Mouse (Mus musculus) liver, postnatal 0 days (tissue): ENCODE data around the gene Slc12a3. TPM values are rescaled to one million over a fixed set of nuclear protein-coding genes. Genes with fewer than 3 reads are reported as not detected.

Experiments used
- ATAC-seq: fragments of 200-750 bp; cut with Nextera tagmentation; 2 replicates; pipeline ENCODE4 v1.8.0; 2017; ENCODE audit warnings: mild to moderate bottlenecking, moderate library complexity
- DNase-seq: peaks from one replicate; pipeline ENCODE4 v3.0.0-alpha.2; 2016
- H3K27ac ChIP-seq: fragments of 300-500 bp; sonication (generic); 2 replicates; pipeline ENCODE4 v1.5.1; 2014; ENCODE audit warnings: antibody characterized with exemption, moderate library complexity, mild to moderate bottlenecking, low read depth
- H3K27me3 ChIP-seq: fragments of 300-500 bp; sonication (generic); 2 replicates; pipeline ENCODE4 v1.6.1; 2014; ENCODE audit warnings: low read length, control low read depth, mixed read lengths; ENCODE audit not compliant: insufficient read depth
- H3K36me3 ChIP-seq: fragments of 300-500 bp; sonication (generic); replicated peaks from 2 replicates; pipeline ENCODE4 v1.6.1; 2014; ENCODE audit warnings: mild to moderate bottlenecking, control low read depth, low read length, moderate library complexity, mixed read lengths; ENCODE audit not compliant: insufficient read depth
- H3K4me1 ChIP-seq: fragments of 300-500 bp; sonication (generic); 2 replicates; pipeline ENCODE4 v1.6.1; 2014; ENCODE audit warnings: antibody characterized with exemption, mild to moderate bottlenecking, control low read depth; ENCODE audit not compliant: insufficient read depth
- H3K4me2 ChIP-seq: fragments of 300-500 bp; sonication (generic); 2 replicates; pipeline ENCODE4 v1.6.1; 2014; ENCODE audit warnings: low read depth, mild to moderate bottlenecking, low read length, moderate library complexity, mixed read lengths
- H3K4me3 ChIP-seq: fragments of 300-500 bp; sonication (generic); 2 replicates; pipeline ENCODE4 v1.5.1; 2014; ENCODE audit warnings: low read depth, low read length
- H3K9ac ChIP-seq: fragments of 300-500 bp; sonication (generic); replicated peaks from 2 replicates; pipeline ENCODE4 v1.6.1; 2014; ENCODE audit warnings: mild to moderate bottlenecking, moderate library complexity
- H3K9me3 ChIP-seq: fragments of 300-500 bp; sonication (generic); 2 replicates; pipeline ENCODE4 v1.6.1; 2016; ENCODE audit warnings: mild to moderate bottlenecking, control low read depth, low read length, mixed read lengths
- CTCF ChIP-seq: sonication (generic); IDR thresholded peaks from 2 replicates; pipeline ENCODE4 v1.5.1; 2016; ENCODE audit warnings: antibody characterized with exemption, low read depth
- EP300 ChIP-seq: IDR thresholded peaks from 2 replicates; pipeline ENCODE4 v1.6.1; 2016; ENCODE audit warnings: antibody characterized with exemption, low read depth, mild to moderate bottlenecking
- WGBS: fragments of 180-500 bp; shearing (Covaris S2); extraction: QIAGEN DNeasy Blood & Tissue Kit; methylation state at CpG from one replicate; pipeline ENCODE4 v1.1.7; 2014; ENCODE audit not compliant: insufficient replicate concordance; 5-methylcytosine and 5-hydroxymethylcytosine counted together
- polyA plus RNA-seq: library from polyadenylated mRNA; unstranded; fragments of >200 nt; fragmentation: Nextera tagmentation; extraction: Ambion mirVana; gene quantifications from 2 replicates; pipeline ENCODE4 v1.2.1, GENCODE M21; 2015

The Slc12a3 gene
- polyA plus RNA-seq = 0.99 and 1.4 TPM in 2 replicates

DNA sequence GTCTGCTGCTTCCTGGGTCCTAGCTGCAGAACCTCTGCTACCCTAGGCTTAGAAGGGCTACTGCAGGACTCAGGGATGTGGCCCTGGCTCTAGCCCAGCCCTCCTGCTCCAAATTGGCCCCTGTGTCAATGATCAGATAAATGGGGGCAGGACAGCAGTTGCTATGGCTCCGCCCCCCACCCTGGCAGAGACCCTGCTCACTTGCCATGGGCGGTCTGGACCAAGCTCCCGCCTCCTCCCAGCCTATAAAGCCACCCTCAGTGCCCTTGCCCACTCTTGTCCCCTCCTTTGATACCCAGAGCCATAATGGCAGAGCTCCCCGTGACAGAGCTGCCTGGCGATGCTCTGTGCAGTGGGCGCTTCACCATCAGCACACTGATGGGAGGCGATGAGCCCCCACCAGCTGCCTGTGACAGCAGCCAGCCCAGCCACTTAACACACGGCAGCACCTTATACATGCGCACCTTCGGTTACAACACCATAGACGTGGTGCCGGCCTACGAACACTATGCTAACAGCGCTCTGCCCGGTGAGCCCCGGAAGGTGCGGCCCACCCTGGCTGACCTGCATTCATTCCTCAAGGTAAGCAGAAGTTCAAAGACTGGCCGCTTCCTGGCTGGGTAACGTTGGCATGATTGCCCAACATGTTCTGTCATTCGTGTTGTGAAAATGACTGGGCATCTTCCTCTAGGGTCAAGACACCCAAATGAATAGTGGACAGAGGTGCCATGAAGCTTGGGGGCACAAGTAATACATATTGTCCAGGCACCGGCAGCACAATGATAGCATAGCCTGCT, at the start of gene Slc12a3:
Slc12a3 (plus strand) TSS at position 270 of the 797 bp plus-strand sequence.
- Histone ChIP-seq H3K36me3 (no peaks in the 10 kb centered on the region), H3K27ac (no peak within 1 kb of the TSS), H3K4me2 (no peak within 1 kb of the TSS), H3K4me1 (peaks cover 3% of the 10 kb centered on the region; the same call in 1 of the 2 replicates), H3K9ac (no peak within 1 kb of the TSS), H3K4me3 (no peak within 1 kb of the TSS), H3K27me3 (no peaks in the 10 kb centered on the region), H3K9me3 (no peaks in the 10 kb centered on the region)
- 70% methylated on average over 21 of the region's 21 CpGs for WGBS
- ATAC-seq (no peak), DNase-seq (no peak)
- no peak for TF ChIP-seq EP300
- no peak for TF ChIP-seq CTCF

DNA sequence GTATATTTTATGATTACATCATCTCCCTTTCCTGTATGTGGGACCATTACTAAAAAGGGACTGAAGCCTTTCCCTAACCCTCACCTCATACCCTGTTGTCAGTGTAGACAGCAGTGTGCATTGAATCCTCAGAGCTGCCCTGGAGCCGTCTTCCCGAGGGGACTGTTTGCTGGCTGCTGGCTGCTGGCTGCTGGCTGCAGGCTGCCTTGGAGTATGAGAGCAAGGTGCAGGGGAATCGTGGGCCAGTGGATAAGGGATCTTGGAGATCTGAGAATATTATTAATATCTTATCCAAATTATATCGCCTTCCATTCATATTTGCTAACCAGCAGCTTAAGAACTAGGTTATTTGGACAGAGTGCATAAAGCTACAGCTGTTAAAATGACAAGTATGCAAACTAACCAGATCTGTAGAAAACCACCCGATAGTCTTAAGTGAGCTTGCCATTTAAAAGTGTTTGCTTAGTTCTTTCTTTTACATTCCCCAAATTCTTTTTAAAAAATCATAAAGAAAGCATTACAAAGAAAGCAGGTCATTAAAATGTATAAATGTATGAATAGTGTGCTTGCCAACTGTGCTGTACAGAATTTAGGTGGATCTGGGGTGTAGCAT, 48.9 kb upstream of the Slc12a3 start:
- WGBS = 80% methylated on average over 5 of the region's 5 CpGs
- DNase-seq = no peak

DNA sequence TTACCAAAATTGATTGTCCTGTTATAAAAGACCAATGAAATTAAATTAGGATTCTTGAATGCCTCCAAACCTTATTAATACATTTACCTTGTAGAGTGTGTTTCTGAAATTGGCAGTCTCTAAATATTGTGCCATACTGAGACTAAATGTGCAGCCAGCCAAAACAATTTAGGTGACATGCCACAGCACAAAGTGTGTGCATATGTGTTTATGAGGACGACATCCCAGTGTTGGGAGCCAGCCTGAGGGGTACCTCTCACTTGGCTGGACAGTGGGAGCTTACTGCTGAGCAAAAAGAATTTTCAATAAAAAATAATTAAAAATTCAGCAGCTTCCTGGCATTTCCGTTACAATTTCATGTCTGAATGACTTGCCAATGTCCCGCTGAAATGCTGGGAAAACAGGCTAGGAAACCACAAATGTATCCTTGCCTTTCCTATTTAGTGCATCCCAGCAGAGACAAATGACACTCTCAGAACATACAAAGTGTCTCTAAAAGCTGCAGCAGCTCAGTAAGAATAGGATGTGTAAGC, 46.5 kb upstream of the Slc12a3 start:
- no peak overlapping the region for H3K4me2 ChIP-seq
- no peak overlapping the region for H3K9ac ChIP-seq
- DNase-seq (no peak), ATAC-seq (no peak)
- no peak overlapping the region for H3K27ac ChIP-seq
- H3K36me3 ChIP-seq = no peaks in the 10 kb centered on the region
- 89% methylated on average over 3 of the region's 3 CpGs for WGBS
- no peaks in the 10 kb centered on the region for H3K9me3 ChIP-seq
- no peaks in the 10 kb centered on the region for H3K27me3 ChIP-seq
- H3K4me3 ChIP-seq = no peak overlapping the region
- H3K4me1 ChIP-seq = no peaks in the 10 kb centered on the region
- TF ChIP-seq CTCF = no peak
- TF ChIP-seq EP300 = no peak

More for the DNA sequence above, 48.9 kb upstream of the Slc12a3 start:
- TF ChIP-seq EP300 (no peak), CTCF (no peak)
- H3K27ac ChIP-seq = no peak overlapping the region
- H3K36me3 ChIP-seq = no peaks in the 10 kb centered on the region
- no peak for ATAC-seq
- no peaks in the 10 kb centered on the region for H3K9me3 ChIP-seq
- no peak overlapping the region for H3K4me3 ChIP-seq
- H3K4me2 ChIP-seq = no peak overlapping the region
- no peaks in the 10 kb centered on the region for H3K4me1 ChIP-seq
- no peaks in the 10 kb centered on the region for H3K27me3 ChIP-seq
- no peak overlapping the region for H3K9ac ChIP-seq

DNA sequence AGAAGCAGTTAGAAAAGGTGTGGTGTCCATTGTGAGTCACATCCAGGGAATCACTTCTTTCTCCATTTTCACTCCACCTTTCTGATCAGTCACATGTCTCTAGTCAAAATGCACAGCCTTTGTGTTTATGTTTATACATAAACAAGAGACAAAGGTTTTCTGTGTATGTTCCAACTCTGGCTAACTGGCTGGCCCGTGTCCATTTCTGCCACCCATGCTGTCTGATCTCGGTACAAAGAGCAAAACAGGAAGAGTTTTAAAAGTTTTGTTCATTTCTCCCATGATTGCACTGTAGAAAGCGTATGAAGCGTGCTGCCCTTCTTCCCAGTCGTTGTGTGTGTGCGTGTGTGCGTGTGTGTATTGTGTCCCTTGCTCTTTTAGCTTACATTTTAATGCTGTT, 44.8 kb upstream of the Slc12a3 start:
- DNase-seq (no peak), ATAC-seq (no peak)
- Histone ChIP-seq H3K27me3 (no peaks in the 10 kb centered on the region), H3K27ac (no peak overlapping the region), H3K9me3 (no peaks in the 10 kb centered on the region), H3K36me3 (no peaks in the 10 kb centered on the region), H3K4me1 (no peaks in the 10 kb centered on the region), H3K9ac (no peak overlapping the region), H3K4me2 (no peak overlapping the region), H3K4me3 (no peak overlapping the region)
- 85% methylated on average over 7 of the region's 7 CpGs for WGBS
- TF ChIP-seq EP300 (no peak), CTCF (no peak)

DNA sequence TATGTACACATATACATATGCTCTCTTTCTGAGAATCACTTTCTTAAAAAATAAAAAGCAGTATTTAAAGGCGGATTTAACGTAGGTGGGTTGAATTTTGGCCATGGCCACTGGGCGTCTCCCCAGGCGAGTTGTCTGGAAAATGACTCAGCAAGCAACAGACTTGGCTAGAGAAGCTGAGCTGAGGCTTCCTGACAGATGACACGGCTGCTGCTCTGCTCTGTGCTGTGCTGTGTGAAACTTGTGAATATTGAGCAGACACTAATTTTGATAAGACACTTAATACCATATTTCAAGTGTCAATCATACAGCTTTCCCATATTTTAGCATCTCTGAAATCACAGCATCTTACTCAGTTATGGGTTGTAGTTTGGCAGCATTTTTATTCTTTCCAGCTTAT, 38.4 kb upstream of the Slc12a3 start:
- no peak for TF ChIP-seq EP300
- no peak for TF ChIP-seq CTCF
- H3K4me2 ChIP-seq = no peak overlapping the region
- ATAC-seq = no peak
- H3K9me3 ChIP-seq = no peaks in the 10 kb centered on the region
- no peaks in the 10 kb centered on the region for H3K4me1 ChIP-seq
- DNase-seq = no peak
- H3K27ac ChIP-seq = no peak overlapping the region
- no peaks in the 10 kb centered on the region for H3K27me3 ChIP-seq
- no peak overlapping the region for H3K9ac ChIP-seq
- no peak overlapping the region for H3K4me3 ChIP-seq
- WGBS = 69% methylated on average over 5 of the region's 5 CpGs
- peaks cover 10% of the 10 kb centered on the region; the same call in 1 of the 2 replicates for H3K36me3 ChIP-seq

DNA sequence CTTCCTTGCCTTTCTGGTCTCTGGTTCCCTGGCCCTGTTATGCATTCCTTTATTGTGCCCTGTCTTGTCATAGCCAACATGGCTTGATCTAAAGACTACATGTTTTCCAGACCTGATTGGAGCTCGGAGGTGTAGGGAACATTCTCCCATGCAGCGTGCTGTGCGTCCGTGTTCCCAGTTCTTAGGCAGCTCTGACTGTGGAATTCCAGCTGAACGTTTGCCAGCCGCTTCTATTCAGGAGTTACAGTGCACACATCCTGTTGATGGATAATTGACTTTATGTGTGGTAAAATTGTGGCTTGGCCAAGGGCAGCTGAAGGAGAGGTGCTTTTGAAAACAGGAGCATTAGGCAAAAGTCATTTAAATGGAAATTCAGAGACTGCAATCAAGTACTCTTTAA, 36.9 kb upstream of the Slc12a3 start:
- 80% methylated on average over 6 of the region's 6 CpGs for WGBS
- ATAC-seq (no peak), DNase-seq (no peak)
- Histone ChIP-seq H3K27me3 (no peaks in the 10 kb centered on the region), H3K4me3 (no peak overlapping the region), H3K27ac (no peak overlapping the region), H3K9me3 (no peaks in the 10 kb centered on the region), H3K4me1 (no peaks in the 10 kb centered on the region), H3K4me2 (no peak overlapping the region), H3K36me3 (peaks cover 10% of the 10 kb centered on the region; the same call in 1 of the 2 replicates), H3K9ac (no peak overlapping the region)
- no peak for TF ChIP-seq EP300
- TF ChIP-seq CTCF = no peak
